Comparison of ENCODE assay signal across 9 mouse cellular contexts in genomic region chr16:77535021-77535420, GRCm38 (mm10).
A peak's percentile ranks its signal among the peaks of the same experiment; 100 is the strongest.
DNase-seq lines count a peak whose midpoint lies in the region; ATAC-seq and TF ChIP-seq lines count a peak whose summit lies in the region.
"Had no signal": no experiment of that assay in that cellular context is flagged by ENCODE, and none has a peak within 500 bp of the region (broad histone marks: within the 10 kb centered on the region; RNA-seq: fewer than 3 reads in every experiment).

No protein-coding gene starts in this region.

- no peaks in the 10 kb centered on the region for H3K36me3 ChIP-seq in embryonic facial prominence, embryonic 11.5 days (replicated peaks; ENCODE audit: control insufficient read depth, insufficient read depth, low read depth, low read length)
- H3K36me3 ChIP-seq in embryonic facial prominence, embryonic 10.5 days (replicated peaks) = peaks cover 6% of the 10 kb centered on the region; the same call in 1 of the 2 replicates
- H3K36me3 ChIP-seq: heart, embryonic 15.5 days had no signal

- intact Hi-C loops in gastrocnemius, postnatal 36 days (cut with DNase I) = no loop called here

- WGBS in embryonic facial prominence, embryonic 11.5 days = 79% methylated on average over 3 of the region's 3 CpGs
- WGBS in embryonic facial prominence, embryonic 10.5 days = 86% methylated on average over 3 of the region's 3 CpGs
- 95% methylated on average over 3 of the region's 3 CpGs for WGBS in lung, adult 2 months

- no peak overlapping the region for H3K27ac ChIP-seq in embryonic facial prominence, embryonic 11.5 days (replicated peaks; ENCODE audit: low read depth, low read length)
- no peak overlapping the region for H3K27ac ChIP-seq in embryonic facial prominence, embryonic 10.5 days (replicated peaks)
- H3K27ac ChIP-seq: heart, embryonic 15.5 days had no signal

- no peak overlapping the region for H3K4me2 ChIP-seq in embryonic facial prominence, embryonic 11.5 days (ENCODE audit: low read depth, low read length)
- H3K4me2 ChIP-seq: heart, embryonic 15.5 days had no signal

- no peak overlapping the region for H3K4me3 ChIP-seq in embryonic facial prominence, embryonic 11.5 days (ENCODE audit: low read depth, low read length)
- H3K4me3 ChIP-seq in embryonic facial prominence, embryonic 10.5 days = no peak overlapping the region
- no peak overlapping the region for H3K4me3 ChIP-seq in lung, adult 2 months (replicated peaks; ENCODE audit: extremely low read depth, low read depth, low read length)
- H3K4me3 ChIP-seq: heart, embryonic 15.5 days had no signal

- no peak for TF ChIP-seq POLR2A in lung, adult 2 months (IDR thresholded peaks at IDR 0.05; ENCODE audit: borderline replicate concordance, extremely low read depth, low read depth, low read length)

- H3K4me1 ChIP-seq in embryonic facial prominence, embryonic 11.5 days (ENCODE audit: control insufficient read depth, insufficient read depth, low read length) = no peaks in the 10 kb centered on the region
- peaks cover 4% of the 10 kb centered on the region; the same call in 1 of the 2 replicates for H3K4me1 ChIP-seq in embryonic facial prominence, embryonic 10.5 days
- no peaks in the 10 kb centered on the region for H3K4me1 ChIP-seq in lung, adult 2 months (ENCODE audit: control insufficient read depth, insufficient read depth, low read length)
- H3K4me1 ChIP-seq: heart, embryonic 15.5 days had no signal

- TF ChIP-seq CTCF in lung, adult 2 months (IDR thresholded peaks at IDR 0.05; ENCODE audit: insufficient read depth, low read length) = peak; percentile 22; the same call in 1 of the 2 replicates

- H3K9ac ChIP-seq in embryonic facial prominence, embryonic 11.5 days (replicated peaks; ENCODE audit: low read length) = no peak overlapping the region
- H3K9ac ChIP-seq: heart, embryonic 15.5 days had no signal

- ATAC-seq in embryonic facial prominence, embryonic 11.5 days (replicated peaks; ENCODE audit: insufficient number of reproducible peaks, low FRiP score, low TSS enrichment, low read depth) = no peak
- peak; percentile 65; the same call in 1 of the 2 replicates for ATAC-seq in granulocyte monocyte progenitor cell, adult 5-6 weeks (replicated peaks; ENCODE audit: poor library complexity, severe bottlenecking)

- no peaks in the 10 kb centered on the region for H3K9me3 ChIP-seq in embryonic facial prominence, embryonic 11.5 days (replicated peaks; ENCODE audit: control insufficient read depth, low read length)
- H3K9me3 ChIP-seq in embryonic facial prominence, embryonic 10.5 days = 0 out of 2 replicates have a peak, but pooled peaks cover 3% of the 10 kb centered on the region
- H3K9me3 ChIP-seq: heart, embryonic 15.5 days had no signal

- H3K27me3 ChIP-seq in embryonic facial prominence, embryonic 11.5 days (ENCODE audit: control insufficient read depth, insufficient read depth, low read length) = no peaks in the 10 kb centered on the region
- H3K27me3 ChIP-seq in embryonic facial prominence, embryonic 10.5 days (replicated peaks; ENCODE audit: low read depth, poor library complexity, severe bottlenecking) = no peaks in the 10 kb centered on the region
- H3K27me3 ChIP-seq: heart, embryonic 15.5 days had no signal

- DNase-seq in embryonic facial prominence, embryonic 11.5 days (ENCODE audit: low spot score) = peak; percentile 69
- no peak for DNase-seq in embryonic facial prominence, embryonic 10.5 days (ENCODE audit: low spot score)
- no peak for DNase-seq in lung, adult 2 months
- no peak for DNase-seq in lung, postnatal 4 days
- peak; percentile 48 for DNase-seq in retina, postnatal 1 day
- DNase-seq in gastrocnemius, postnatal 36 days = no peak
- DNase-seq in urinary bladder, postnatal 25 days (ENCODE audit: low spot score) = no peak

Comparison
In these comparisons a context has a peak if more than half of its experiments do, and no peak if none do; other contexts are left out.
1. DNase-seq: peak in embryonic facial prominence, embryonic 11.5 days (single experiment) and retina, postnatal 1 day (single experiment); none in embryonic facial prominence, embryonic 10.5 days (single experiment), lung, adult 2 months (single experiment), lung, postnatal 4 days (0 of 2), gastrocnemius, postnatal 36 days (0 of 2) and urinary bladder, postnatal 25 days (single experiment).